Mouse (Mus musculus) right cerebral cortex, postnatal 4 days (tissue): ENCODE results near the gene 2410131K14Rik.
A peak's percentile ranks its signal among the peaks of the same experiment; 100 is the strongest.

ENCODE experiments used
- DNase-seq: peaks from one replicate; pipeline ENCODE4 v3.0.0-alpha.2; 2022

Gene 2410131K14Rik

DNA sequence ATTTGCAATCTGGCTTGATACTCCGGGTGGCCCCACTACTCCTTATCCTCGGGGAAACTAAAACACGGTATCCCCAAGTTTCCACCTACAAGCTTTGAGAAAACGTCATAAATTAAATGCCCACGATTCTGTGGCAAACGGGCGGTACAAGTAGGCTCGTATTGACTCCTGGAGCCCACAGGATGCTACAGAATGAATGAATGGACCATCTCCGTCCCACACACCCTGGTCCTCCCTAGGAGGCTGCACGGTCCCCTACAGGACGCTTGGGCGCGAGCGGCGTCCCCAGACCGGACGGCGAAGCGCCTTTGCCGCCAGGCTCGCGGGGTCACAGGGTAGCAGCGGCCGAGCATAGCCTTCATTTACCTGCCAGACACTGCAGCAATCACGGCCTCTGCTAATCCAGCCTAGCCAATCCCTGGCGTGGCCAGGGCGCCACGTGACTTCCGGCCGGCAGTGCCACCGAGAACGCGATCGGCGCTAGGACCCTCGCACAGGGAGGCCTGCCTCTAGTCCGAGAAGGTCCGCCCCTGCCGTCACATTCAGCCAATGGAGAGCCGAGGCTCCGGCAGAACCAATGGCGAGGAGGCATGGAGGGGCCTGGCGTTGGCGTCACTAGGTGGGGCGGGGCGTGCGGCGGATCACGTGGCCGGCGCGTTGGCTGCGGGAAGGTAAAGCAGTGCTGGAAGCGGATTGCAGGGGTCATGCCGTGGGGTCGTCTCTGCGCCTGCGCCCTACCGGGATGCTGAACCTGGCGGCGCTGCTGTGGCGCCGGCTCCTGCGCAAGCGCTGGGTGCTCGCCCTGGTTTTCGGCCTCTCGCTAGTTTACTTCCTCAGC, at the start of gene 2410131K14Rik, which contains the start of gene Rnft2:
Gene 2410131K14Rik (plus strand): TSS at position 622 of the 838 bp plus-strand sequence.
Gene Rnft2 (minus strand): TSS at position 511 of the 838 bp plus-strand sequence.
- DNase-seq: peak; percentile 99

DNA sequence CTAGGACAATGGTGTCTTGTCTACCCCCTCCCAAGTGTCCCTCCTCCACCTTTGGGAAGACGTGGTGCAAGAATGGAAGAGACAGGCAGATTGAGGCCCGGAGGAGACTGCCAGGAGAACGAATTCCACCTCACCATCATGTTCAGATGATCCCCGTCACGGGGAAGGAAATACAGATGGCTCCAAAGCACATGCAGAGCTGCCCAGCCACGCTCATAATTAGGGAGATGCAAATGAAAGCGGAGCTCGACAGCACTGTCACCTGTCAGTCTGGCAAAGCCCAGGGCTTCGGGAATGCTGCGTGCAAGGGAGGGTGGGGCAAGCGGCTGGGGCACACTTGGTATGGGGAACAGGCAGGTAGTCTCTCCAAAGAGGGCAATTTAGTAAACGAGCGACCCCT, 47.6 kb upstream of the 2410131K14Rik start:
- no peak for DNase-seq

DNA sequence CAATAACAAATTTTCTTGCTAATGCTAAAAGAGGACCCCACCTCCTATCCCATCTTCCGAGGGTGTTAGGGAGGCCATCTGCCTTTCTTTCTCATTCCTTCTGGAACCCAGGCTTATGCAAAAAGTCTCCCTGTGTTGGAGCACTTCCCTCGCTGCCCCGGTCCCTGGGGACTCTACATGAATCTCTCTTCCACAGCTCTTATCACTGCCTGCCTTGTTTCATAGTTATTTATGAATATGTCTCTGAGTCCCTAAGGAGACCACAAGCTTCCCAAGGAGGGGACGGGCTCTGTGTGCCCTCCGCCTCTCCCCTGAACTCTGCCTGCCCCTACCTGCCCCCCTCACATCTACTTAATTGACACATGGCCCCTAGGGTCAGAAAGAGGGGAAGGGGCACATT, 45.4 kb upstream of the 2410131K14Rik start:
- no peak for DNase-seq

DNA sequence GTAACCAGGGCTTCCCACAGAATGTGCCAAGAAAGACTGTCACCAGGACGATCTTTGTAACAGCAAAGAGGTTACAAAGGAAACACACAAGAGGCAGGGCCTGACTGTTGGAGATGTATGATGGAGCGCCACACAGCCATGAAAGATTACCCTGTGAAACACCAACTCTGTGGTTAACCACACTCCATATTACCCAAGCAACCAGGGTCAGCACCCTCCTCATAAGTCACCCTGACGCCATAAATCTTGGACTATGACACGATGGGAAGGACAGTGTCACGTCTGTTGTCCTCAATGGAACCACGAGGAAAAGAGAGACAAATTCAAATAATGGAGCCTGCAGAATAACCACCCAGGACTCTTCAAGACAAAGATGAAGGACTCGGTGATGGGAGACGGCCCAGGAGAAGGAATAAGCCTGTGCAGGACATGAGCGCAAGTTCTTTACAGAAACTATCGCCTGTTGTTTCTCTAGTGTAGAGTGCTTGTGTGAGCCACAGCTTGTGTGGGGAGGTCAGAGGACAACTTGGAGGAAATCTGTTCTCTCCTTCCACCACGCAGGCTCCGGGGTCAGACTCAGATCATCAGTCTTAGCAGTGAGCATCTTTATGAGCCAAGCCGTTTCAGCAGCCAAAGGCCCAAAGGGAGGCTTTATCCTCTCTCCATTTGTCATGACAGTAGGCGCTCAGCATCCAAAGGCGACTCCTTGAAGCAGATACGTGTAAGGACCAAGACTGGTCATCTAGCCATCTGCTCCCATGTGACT, 40.2 kb upstream of the 2410131K14Rik start:
- no peak for DNase-seq

DNA sequence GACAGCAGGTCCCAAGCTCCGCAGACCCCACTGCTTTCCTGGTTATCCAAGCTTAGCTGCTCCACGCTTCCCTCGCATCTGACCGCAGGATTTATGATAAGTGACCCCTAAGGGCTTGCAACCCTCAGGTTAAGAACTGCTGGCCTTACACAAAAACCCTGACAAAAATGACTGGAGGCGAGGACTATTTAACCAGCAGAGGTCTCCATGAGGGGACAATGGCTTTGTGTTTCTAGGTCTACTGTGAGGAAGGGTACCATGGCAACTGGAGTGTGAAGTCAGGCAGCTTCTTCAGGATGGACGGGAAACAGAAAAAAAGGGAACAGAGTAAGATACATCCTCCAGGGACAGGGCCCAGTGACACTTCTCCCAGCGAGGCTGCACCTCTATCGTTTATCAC, 39.2 kb upstream of the 2410131K14Rik start:
- no peak for DNase-seq

DNA sequence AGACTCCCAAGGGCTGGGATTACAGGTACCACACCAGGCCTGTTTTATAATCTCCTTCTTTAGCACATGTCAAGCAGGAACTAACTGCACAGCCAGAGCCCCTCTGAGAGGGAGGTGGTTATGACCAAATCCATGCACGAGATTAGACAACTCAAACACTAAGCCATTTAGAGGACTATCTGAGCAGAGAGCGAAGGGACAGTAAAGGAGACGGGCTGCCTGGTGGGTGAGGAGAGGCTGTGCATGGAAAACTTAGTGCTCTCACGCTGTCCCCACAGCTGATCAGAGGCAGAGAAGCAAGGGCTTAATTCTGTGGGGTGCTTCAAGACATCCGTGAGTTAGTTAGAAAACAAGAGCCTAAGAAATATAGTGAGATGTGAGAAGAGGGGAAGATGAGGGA, 31.0 kb upstream of the 2410131K14Rik start:
- no peak for DNase-seq

DNA sequence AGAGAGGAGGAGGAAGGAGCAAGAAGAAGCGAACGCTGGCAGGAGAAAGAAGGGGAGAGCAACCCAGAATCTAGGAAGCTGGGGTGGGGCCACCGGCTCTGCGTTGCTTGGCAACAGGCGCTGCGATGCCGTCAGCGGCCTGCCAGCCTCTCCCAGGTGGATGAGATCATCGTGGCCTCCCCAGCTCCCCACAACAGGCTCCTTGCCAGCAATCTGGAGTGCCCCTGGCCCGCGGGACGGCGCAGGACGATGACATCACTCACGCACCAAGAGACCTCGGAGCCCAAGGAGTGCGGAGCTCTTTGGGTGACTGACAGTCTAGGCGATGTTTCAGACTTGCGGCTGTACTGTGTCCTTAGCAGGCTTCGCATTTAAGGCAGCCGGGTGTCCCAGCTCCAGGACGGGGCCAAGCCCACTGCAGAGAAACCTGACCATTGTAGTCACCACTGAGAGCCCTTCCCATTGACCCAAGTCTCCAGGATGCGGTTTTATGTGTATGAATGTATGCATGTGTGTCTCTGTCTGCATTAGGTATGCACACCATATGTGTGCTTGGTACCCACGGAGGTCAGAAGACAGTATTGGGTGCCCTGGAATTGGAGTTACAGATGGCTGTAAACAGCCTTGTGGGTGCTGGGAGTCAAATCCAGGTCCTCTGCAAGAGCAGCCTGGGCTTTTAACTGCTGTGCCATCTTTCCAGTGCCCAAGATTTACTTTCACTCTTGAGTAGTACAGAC, 30.4 kb upstream of the 2410131K14Rik start:
- peak; percentile 81 for DNase-seq

DNA sequence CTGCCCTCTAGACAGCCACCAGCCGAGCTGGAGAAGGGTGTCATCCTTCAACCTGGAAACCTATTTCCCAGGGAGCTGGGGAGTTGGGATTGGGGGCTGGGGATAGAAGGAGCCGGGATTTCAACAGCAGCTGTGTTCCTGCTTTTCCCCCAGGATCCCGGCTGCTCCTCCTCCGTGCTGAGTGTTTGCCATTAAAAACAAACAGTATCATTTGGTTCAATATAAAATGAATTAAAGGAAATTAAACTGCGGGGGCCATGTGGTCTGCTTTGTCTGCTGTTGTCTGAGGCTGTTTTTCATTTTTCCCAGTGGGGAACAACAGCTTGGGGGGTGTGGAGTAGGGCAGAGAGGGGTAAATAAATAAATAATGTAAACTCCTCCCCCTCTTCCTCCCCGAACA, 27.6 kb upstream of the 2410131K14Rik start:
- no peak for DNase-seq

DNA sequence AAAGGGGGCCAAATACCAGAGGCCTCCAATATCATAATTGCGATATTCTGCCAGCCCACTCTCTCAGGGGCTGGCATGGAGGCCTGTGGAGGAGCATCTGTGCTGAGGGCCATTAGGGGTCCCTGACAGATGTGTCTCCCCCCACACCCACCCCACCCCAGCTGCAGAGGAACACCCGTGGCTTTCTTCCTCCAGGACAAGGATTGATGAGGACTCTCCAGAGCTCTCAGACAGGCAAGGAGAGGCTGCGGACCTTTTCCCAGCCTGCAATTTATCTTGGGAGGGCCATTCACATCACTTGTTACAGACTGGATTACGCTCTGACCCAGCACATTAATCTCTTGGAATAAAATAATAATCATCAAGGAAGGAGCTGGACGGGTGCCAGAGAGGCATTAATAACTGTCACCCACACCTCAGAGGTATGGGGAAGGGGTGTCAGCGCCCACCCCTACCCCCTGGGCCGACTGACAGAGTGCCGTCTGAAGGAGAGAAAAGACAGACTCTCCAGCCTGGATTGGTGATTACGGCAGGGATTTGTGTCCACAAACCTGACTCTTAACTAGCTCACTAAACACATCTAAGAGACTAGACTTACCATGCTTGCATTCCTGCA, 21.8 kb upstream of the 2410131K14Rik start:
- DNase-seq: no peak

DNA sequence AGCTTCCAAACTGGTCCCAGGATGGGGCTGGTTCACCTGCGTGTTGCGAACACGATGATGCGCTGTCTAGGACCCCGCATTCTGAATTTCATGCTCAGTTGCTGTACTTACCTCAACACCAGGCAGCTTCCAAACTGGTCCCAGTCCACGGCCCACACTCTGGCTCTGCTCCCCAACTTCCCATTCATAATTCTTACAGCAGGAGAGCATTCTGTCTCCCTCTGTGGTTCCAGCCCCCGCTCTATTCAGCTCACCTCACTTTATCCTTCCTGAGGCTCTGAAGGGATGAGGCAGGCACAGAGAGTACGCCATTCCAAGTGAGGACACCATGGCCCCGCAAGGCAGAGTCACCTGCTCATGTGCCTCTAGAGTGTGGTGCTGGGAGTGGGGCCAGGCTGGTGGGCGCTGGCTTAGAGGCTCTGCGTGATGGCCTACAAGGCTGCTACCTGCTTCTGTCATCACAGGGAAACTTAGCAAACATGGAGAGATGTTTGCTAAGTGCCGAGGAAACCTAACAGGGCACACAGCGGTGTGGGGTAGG, 14.9 kb upstream of the 2410131K14Rik start:
- no peak for DNase-seq

DNA sequence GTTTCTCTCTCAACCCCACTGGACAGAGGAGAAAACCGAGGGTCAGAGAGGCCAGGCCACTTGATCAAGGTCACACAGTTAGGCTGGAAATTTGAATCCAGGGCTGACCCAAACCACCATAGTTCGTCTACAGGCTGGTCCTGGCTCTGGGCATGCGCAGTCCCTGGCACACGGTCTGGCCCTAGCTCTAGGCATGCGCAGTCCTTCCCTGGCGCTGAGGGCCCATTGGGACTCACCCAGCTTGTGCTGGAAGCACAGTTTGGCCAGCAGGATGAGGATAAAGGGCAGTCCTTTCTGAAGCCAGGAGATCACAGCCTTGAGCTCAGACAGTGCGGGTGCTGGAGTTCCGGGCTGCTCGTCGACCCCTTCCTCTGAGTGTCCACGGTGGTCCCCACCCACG, 8.1 kb upstream of the 2410131K14Rik start:
- no peak for DNase-seq

DNA sequence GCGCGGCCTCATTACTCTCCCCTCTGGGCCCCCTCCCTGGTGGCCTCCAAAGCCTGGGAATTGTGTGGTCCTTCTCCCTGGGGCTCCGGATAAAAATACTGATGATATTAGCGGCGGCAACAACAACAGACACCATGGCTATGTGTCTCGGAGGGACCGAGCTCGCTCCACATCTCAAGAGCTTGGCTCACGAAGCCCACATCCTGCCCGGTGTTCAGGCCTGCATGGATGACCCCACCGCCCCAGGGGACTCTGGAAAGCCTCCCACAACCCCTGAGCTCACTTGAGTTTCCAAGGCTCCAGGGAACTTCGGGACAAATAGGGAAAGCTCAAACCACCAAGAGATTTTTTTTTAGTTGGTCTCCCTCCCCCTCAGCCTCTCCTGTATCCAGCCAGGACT, 5.4 kb upstream of the 2410131K14Rik start:
- no peak for DNase-seq

DNA sequence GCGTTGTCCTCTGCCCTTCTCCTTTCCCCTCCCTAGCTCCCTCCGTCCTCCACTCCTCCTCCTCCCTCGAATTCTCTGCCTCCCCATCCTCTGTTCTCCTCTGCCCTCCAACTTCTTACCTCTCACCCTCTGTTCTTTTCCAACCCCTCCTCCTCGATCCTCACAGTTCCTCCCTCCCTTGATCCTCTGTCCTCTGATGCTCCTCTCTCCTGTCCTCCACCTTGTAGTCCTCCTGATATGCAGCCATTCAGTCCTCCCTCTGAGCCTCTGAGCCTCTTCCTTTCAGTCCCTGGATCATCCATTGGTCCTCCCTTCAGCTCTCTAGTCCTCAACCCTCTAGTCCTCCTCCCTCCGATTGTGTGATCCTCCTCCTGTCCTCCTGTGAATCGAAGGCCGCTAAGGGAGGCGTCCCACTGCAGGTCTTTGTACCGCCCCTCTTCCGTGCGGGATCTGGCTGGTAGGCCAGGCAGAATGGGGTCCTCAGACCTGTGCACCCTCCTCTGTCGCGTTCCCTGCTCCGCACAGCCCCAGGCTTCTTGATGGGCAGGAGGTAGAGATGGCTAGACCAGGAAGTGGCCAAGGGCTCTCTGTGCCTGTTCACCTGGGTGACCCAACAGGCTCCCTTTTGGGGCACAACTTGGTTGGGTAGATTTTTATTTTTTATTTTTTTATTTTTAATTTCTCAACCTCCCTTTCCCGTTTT, 730 bp downstream of the 2410131K14Rik start:
- DNase-seq: no peak

DNA sequence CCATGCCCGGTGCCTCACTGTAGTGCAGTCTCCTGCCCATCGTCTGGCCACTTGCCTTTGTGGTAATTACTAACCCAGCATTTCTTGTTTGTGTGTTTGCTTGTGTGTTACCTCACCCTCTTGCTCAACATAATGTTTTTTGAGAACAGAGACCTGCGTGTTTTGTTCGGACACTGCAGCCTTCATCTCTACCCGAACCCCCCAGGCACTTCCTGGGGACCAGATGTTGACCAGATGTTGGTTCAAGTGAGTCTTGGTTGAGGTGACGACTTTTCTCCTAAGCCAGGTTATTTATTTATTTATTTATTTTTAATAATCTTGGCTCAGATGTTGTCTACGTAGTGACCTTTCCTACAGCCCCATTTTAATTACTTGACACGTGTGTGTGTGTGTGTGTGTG, 2.4 kb downstream of the 2410131K14Rik start:
- no peak for DNase-seq

DNA sequence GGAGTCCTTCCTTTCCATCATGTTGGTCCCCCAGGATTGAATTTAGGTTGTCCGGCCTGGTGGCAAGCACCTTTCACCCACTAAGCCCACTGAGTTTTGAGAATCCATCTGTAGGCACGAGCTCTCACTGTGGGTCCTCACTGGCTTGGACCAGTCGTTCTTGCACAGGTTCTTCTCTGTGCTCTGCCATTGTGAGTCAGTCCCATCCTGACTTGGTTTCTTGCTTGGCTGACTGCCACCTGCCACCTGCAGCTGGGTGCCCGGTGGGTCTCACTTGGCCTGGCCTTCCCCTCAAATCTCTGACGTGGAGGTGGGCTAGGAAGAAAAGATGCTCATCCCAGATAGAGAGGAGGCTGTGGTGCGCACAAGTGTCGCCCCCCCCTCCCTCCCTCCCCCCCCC, 6.0 kb downstream of the 2410131K14Rik start:
- DNase-seq: no peak

DNA sequence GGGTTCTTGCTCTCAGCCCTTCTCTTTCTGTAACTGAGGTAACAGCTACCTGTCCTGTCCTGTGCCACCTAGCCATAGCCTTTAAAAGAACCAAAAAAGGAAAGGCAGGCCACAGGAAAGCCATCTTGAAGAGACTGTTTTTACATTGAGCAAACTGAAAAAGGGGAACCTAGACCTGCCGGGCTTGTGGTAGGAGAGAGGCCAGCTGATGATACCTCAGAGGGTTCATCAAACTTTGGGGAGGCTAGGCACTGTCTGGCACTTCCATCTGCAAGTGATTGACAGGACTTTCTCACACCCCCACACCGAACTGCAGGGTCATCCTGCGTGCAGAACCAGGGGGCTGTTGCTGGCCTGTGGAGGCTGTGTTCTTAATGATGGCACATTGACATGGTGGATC, 8.5 kb downstream of the 2410131K14Rik start:
- no peak for DNase-seq

DNA sequence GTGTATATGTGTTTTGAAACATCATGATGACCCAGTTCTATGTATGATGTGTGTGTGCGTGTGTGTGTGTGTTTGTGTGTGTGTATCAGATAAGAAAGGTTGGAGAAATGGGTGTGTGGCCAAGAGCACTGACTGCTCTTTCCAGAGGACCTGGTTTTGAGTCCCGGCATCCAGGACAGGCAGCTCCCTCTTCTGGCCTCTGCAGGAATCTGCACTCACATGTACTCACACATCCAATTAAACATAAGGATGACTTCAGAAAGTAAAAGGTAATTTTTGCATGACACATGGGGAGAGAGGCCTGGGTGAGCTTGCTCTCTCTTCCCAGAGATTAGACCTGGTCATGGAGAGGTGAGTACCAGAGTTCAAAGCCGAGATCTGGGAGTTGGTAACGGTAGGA, 12.0 kb downstream of the 2410131K14Rik start:
- DNase-seq: no peak

DNA sequence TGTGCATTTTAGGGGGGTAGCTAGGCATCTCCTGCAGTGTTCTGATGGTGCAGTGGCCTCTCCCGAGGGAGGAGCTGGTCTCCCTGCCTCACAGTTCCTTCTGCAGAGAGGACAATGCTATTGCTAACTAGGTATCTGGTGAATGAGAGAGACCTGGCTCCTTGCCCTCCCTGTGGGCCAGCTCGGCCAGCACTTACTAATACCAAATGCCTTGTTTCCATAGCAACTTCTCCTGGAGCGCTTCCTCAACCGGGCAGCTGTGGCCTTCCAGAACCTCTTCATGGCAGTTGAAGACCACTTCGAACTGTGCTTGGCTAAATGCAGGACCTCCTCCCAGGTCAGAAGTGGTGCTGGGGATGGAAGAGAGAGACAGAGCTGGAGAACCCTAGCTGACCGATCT, 14.1 kb downstream of the 2410131K14Rik start:
- DNase-seq: peak; percentile 46

DNA sequence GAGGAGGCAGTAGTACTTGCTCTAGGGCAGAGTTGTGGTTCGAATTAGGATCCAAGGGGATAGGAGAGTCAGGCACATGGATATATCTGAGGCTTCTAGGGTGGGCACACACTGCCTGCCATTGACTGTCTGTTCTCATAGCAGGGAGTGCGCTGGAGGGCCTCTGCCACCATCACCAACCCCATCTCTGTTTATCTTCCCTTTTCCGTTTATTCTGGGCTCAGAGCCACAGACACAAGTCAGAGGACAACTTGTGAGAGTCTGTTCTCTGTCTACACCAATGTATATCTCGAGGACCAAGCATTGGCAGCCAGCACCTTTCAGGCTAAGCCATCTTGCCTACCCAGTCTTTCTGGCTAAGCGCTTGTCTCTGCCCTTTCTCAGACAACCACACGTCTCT, 14.6 kb downstream of the 2410131K14Rik start:
- no peak for DNase-seq

DNA sequence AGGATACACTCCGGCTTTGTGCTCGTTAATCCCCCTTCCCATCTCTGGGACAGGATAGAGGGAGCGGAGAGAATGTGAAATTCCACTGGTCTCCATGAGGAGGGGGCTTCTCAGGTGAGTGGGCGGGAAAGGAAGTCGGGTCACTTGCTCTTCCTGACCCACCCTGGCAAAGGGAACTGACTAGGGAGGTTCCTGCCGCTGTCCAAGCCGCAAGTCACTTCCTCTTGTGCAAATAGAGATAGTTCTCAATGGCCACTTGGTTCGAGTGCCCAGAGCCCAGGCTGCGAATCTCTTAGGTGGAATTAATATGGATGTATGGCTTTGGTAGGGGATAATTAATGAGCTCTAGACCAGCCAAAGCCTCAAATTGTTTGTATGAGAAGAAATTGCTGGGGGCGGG, 15.0 kb downstream of the 2410131K14Rik start:
- DNase-seq: no peak

DNA sequence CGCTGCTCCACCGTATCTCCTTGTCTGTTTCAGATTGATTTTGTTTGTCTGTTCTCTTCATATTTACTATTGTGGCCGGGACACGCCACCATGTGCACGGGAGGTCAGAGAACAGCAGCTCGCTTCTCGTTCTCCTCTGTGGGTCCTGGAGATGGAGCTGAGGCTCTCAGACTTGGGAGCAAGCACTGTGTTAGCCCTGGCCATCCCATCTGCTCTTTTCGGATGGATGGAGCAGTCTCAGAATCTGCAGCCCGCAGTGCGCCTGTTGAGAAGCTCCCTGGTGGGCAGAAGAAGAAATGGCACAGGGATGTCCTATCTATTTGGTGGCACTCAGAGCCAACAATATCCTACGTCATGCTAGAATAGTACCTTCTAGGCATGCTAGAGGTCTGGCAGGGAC, 15.6 kb downstream of the 2410131K14Rik start:
- no peak for DNase-seq

DNA sequence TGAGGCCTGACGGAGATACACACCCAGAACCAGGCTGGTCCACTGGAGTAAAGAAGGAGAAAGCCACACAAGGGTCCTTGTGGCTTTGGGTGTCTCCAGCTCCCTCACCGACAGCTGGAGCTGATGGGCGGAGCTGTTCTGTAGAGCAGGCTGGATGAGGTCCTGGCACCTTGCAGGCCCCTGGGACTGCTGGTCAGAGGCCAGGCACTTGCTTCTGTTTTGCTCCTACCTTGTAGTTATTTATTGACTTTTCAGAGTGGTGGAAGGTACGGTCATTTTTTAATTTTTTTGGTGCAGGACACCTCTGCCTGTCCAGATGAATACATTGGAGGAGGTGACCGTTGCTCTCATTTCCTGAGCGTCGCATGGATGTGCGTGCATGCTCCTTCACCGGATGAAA, 16.2 kb downstream of the 2410131K14Rik start:
- no peak for DNase-seq
